Mouse (Mus musculus) megakaryocyte, adult 5-6 weeks (primary cell): ENCODE results near the gene Spp2. TPM values are rescaled to one million over a fixed set of nuclear protein-coding genes. Genes with fewer than 3 reads are reported as not detected.
A peak's percentile ranks its signal among the peaks of the same experiment; 100 is the strongest.
"Not testable (repeated sequence)": the region's sequence is repeated elsewhere in the genome, so short reads cannot be mapped to it uniquely, and the experiment has no call there.

Experiments used
- ATAC-seq: 2 replicates; pipeline ENCODE4 v1.8.0; 2016; ENCODE audit warnings: mild to moderate bottlenecking, inconsistent platforms; ENCODE audit not compliant: poor library complexity, severe bottlenecking
- total RNA-seq, 2 experiments: library from RNA; stranded (forward) in 1 of 2; stranded (reverse) in 1 of 2; fragments of 153-499, 151-499 nt in 1 of 2; fragments of 221-1000, 200-1000 nt in 1 of 2; gene quantifications; 2 replicates each; pipeline versions ENCODE4 v1.2.3 to v1.2.4; 2015 to 2017

The Spp2 gene
- total RNA-seq, 2 experiments from 2014 or later: not detected

DNA sequence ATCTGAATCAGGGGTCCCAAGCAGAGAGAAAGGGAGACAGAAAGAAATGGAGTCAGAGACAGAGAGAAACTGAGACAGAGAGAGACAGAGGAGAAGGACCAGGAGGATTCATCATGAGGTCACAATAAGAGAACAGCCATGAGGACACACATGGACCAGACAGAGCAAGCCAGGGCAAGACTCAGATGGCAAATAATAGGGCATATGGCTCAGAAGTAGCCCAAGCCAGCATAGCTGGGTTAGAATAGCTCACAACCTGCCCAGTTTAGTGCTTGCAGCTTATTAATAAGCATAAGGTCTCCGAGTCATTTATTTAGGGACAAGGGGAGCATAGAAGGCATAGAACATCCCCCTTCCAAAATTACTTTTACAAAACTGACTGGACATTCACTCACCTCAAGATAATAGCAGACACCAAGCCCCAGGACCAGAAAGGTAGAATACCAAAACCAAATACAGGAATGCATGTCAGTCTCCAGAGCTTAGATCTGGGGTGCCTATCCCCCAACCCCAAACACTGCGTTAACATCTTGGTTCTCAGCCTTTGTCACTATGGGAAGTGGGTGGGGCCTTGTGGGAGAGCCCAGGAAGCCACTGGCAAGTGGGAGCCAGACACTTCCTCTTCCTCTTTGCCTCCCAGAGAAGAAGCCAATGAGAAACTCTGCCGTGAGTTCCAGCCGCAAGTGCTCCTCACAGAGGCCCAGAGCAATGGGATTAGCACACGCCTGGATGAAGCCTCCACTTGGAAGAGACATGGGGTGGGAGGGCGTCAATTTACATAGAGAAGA, 26.5 kb downstream of the Spp2 start:
- ATAC-seq: peak; percentile 91

DNA sequence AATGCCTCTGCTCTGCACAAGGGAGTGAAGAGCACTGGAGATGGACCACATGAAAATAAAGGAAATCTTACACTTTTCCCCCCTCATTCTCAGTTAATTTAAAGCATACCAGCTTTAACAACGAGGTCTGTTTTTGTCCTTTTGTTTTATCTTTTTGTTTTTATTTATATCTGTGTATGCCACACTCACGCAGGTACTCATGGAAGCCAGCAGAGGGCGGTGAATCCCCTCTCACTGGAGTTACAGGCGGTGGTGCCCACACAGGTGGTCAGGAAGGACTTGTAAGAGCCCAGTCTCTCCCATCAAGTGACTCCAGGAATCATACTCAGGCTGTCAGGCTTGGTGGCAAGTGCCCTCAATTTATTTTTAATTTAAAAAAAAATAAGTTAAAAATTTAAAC, 27.3 kb downstream of the Spp2 start:
- no peak for ATAC-seq

DNA sequence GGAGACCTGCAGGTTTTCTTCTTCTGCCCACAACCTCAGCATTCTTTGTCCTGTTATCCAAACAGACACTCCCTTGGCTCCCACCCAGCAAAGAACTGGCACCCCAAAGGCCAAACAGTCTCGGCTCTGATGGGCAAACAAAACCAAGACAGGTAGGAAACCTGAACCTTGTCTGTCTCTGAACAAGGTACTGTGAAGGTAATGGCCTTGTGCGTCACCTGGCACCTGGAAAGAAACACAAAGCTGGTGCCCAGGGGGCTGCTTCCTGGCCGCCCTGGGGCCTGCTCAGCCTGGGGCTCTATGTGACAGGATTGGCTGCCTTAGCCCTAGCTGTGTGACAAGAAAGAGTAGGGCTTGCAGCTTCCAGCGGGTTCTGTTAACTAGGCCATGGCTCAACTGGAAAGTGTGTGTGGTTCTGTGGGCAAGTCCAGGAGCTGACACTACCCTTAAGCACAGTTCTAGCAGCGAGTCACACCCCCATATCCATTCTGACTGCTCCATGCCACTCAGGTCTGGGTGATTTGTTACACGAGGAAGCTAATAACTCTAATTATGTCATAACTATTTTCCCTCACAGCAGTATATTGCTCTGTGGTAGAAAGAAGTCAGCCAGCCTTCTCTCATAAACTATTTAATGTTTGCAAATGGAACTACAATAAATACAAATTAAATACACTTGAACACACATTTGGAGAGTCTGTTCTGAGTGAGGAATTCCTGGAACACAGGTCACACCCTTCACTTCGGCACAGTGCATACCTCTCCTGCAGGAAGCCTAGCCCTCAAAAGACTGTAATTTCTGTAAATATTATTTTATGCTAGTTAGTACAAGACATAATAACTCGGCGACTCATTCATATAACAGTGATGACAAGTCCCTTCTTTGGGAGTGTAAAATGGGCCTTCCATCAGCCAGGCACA, 30.7 kb downstream of the Spp2 start:
- no peak for ATAC-seq

GRCm38 (mm10) chr1:88443383-88443782, 36.6 kb downstream of the Spp2 start:
- no peak for ATAC-seq

DNA sequence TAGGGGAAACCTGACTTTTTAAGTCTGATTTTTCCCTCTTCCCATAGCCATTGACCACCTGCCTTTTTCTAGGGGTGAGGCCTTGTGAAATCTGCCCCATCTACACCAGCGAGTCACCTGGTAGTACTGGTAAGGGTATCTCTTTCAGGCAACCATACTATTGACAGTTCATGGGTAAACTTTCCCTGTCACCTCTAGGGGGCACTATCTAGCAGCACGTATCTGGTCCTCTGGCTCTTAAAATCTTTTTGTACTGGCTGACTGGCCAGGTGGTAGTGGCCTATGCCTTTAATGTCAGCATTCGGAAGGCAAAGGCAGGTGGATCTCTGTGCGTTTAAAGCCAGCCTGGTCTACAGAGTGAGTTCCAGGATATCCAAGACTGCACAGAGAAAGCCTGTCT, 38.6 kb downstream of the Spp2 start:
- no peak for ATAC-seq

- no peak for ATAC-seq
These were observed 39.7 kb downstream of the Spp2 start for GRCm38 (mm10) chr1:88446270-88447030.

- no peak for ATAC-seq
These were observed 40.7 kb downstream of the Spp2 start for GRCm38 (mm10) chr1:88447483-88447882.

- not testable (repeated sequence) for ATAC-seq
These were observed 41.3 kb downstream of the Spp2 start for GRCm38 (mm10) chr1:88448094-88448493.

DNA sequence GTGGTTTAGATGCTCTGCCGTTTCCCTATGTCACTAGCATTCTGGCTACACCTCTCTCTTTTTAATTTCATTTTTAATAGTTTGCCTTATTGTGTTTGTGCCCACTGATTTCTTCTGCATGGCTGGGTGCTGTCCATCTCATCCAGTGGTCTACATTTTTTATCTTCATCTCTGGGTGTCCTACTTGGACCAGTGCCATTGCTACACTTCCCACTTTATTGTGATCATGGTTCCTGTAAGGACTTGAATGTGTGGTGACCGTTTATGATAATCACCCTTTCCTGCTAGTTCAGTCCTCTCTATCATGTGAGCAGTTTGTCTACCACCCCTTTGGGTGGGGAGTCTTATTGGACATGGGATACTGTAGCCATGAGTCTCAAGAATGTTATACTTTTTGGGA, 43.0 kb downstream of the Spp2 start:
- no peak for ATAC-seq

- no peak for ATAC-seq
These were observed 43.9 kb downstream of the Spp2 start for GRCm38 (mm10) chr1:88450668-88451067.

DNA sequence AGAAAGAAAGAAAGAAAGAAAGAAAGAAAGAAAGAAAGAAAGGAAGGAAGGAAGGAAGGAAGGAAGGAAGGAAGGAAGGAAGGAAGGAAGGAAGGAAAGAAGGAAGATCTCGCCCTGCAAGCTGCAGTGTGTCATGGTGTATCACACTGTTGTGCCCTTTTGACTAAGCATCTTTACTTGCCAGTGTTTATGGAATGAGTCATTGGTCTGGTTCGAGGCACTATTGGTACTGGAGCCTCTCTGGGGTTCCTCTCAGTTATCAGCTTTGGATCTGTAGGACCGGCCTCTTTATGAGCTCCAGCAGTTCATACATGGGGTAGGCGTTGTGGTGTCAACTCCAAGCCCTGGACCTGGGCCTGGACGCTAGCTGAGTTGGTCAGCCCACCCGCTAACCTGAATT, 45.4 kb downstream of the Spp2 start:
- no peak for ATAC-seq

DNA sequence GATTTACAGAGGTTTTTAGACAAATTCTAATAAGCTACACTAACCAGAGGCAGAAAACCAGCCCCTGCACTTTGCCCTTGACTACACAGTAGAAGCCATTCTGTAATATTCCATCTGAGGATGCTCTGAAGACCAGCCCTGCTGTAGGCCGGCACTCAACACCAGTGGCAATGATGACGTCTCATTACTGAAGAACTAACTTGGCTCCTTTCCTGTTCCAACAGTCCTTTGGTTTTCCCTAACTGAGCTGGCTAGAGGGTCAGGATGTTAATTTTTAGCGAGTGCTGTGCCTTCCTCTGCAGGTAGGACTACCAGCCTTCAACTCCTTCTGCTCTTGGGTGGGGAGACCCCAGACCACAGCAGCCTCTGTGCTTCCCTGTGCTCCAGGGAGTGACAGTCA, 47.9 kb downstream of the Spp2 start:
- no peak for ATAC-seq

GRCm38 (mm10) chr1:88455761-88456160, 49.0 kb downstream of the Spp2 start:
- no peak for ATAC-seq

- ATAC-seq: peak; percentile 77
These were observed 49.8 kb downstream of the Spp2 start for GRCm38 (mm10) chr1:88456451-88457072.

DNA sequence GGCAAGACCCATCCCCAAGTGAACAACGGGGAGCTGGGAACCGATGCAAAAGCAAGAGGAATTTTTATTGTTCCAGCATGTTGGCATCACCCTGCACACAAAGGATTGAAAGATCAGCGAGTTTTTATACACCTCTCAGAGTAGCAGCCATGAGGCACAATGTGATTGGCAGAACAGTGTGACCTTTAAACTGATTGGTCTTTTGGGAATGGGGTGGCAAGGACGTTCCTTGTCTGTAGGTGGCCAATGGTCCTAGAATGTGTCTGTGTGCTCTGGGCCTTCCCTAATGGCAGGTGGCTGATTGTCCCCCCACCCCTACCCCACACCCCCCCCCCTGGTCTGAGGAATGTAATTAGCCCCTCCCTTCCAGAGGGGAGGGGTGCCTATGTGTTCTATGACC, 52.4 kb downstream of the Spp2 start:
- no peak for ATAC-seq

DNA sequence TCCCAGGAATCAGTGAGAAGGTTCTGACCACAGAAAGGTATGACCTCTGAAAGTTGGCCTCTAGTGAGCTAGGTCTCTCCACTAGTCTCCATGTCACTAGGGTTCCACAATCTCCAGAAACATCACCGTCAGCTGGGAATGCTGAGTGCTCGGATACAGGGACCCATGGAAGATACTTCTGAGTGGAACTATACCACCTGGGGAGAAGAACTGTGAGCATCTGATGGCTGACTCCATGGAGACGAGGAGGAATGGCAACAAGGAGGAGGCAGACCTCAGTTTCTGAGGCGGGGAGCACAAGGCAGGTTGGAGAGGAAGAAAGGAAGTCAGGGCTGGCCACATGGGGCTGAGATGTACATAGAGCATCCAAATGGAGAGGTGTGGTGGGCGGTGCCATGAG, 52.9 kb downstream of the Spp2 start:
- ATAC-seq: no peak

- no peak for ATAC-seq
These were observed 54.3 kb downstream of the Spp2 start for GRCm38 (mm10) chr1:88461096-88461495.

GRCm38 (mm10) chr1:88462484-88462883, 55.7 kb downstream of the Spp2 start:
- ATAC-seq: no peak

GRCm38 (mm10) chr1:88463241-88463640, 56.5 kb downstream of the Spp2 start:
- ATAC-seq: no peak

GRCm38 (mm10) chr1:88464109-88464905, 57.5 kb downstream of the Spp2 start:
- no peak for ATAC-seq
